Mouse (Mus musculus): ENCODE results near the gene Aqp2.

Aqp2 gene

DNA sequence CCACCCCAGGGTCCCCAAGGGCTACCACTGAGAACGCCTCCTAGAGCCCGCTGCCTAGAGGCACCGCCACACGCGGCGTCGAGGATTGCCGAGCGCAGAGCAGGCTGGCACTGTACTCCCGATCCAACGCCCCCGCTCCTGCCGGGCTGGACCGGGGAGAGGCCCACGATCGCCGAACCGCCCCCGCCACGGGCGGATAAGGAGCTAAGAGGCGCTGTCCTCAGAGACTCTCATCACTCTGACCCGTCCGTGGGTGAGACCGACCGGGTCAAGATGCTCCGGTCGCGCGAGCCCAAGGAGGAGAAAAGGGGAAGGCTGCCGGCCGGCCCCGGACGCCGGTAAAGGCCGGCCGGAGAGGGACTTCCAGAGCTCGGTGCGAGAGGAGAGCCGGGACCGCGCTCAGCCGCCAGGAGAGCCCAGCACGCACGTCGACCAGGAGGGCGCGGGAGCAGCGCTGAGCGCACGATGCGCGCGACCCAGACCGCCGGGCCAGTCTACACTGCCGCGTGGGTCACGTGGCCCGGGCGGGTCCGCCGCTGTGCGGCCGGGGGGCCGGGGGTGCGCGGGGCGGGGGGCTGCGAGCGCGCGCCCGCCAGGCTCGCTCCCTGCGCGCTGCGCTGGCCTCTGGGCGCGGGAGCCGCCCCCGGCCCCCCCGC, 11.7 kb downstream of the Aqp2 start, which contains the start of gene Aqp5:
Aqp5 (plus strand) TSS at position 354 of the 656 bp plus-strand sequence.
- no peak for DNase-seq (ENCODE audit: low read depth)

DNA sequence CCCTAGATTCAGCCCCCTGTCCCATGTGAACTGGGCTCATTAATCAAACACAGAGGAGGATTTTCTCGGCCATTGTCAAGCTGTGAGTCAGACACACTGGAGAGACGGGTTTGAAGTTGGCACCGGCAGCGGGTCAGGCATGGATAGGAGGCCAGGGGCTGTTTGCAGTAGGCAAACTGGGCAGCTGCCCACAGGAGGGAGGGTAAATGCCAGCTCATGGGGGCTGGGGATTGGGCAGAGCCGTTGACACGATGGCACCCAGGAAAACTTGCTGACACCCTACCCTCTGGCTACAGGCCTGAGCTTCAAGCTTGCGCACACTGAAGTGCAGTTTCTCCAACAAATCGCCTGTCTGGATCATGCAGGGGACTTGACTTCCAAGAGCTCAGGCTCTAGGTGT, 13.3 kb downstream of the Aqp2 start:
- DNase-seq (ENCODE audit: low read depth) = no peak

- no peak for DNase-seq (ENCODE audit: low read depth)
These were observed 14.0 kb downstream of the Aqp2 start for GRCm38 (mm10) chr15:99592877-99593276.

DNA sequence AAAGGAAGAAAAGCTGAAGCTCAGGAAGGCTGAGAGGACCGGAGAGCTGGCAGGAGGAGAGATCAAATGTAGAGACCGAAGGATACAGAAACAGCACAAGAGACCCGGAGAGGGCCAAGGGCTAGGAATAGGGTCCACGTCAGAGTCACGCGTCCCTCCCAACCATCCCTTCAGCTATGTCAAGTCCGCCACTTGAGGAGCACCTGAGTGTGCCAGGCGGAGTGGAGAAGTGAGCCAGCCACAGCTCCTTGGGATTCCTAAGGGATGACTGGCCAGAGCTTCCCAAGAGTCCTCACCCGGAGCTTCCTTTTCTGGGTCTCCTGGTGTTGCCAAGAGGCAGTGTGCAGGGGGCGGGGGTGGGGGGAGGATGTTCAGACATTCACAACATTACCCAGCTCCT, 16.1 kb downstream of the Aqp2 start:
- no peak for DNase-seq (ENCODE audit: low read depth)

GRCm38 (mm10) chr15:99596056-99596687, 17.3 kb downstream of the Aqp2 start:
- DNase-seq (ENCODE audit: low read depth) = peak; percentile 90

DNA sequence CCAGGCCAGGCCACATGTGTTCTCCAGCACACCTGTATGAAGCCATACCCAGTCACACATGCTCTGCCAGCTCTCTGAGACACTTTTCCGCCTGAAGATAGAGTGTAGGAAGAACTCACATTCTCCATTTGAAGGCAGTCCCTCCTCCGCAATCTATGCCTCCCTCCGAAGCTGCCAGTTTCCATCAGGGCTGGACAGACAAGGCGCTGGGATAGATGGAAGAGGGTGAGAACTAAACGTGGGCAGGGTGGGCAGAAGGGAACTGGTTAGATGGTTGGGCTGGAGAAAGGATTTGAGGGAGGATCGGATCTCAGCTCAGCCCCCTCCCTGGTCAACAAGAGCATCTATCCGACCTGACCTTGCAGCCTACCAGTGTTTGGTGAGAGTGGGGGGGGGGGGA, 18.0 kb downstream of the Aqp2 start:
- no peak for DNase-seq (ENCODE audit: low read depth)

GRCm38 (mm10) chr15:99597596-99597995, 18.7 kb downstream of the Aqp2 start:
- no peak for DNase-seq (ENCODE audit: low read depth)

DNA sequence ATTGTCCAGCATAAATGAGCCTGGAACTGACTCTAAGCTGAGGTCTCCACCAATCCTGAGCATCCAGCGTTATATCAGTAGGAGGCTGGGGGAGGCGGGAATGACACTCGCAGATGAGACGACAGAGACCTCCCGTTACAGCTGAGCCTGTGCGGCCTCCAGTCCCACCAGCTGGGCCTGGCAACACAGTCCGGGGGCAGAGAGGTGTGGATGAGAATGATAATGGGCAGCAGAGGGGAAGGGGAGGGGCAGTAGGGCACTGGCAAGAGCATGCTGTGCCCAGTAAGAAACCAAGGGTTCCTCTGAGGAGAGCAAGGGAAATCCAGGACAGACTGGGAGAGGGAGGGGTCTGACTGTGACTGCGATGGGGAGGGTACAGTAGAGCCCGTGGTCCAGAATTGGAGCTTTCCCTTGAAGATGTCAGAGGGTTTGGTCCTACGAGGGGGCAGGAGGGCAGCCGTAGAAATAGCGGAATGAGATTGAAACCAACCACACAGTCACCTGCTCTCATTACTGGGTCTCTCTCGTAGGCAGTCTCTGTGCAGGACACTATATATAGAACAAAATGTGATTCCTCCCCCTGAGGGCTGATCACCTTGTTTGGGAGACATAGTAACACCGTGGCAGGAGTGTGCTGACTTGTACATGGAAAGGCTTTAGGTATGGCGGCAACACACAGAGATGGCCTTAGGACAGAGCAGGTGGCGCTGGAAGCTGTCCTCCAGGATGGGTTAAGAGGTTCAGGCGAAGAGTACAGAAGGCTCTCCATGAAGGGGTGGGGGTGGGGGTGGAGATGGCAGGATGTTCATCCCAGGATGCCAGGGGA, 20.6 kb downstream of the Aqp2 start:
- DNase-seq (ENCODE audit: low read depth) = no peak

- DNase-seq (ENCODE audit: low read depth) = no peak
These were observed 22.3 kb downstream of the Aqp2 start, which contains the start of gene Aqp6 for GRCm38 (mm10) chr15:99600986-99601822. Gene Aqp6 (plus strand): TSS chr15:99601400.

GRCm38 (mm10) chr15:99601823-99602120, 22.9 kb downstream of the Aqp2 start:
- DNase-seq (ENCODE audit: low read depth) = no peak

DNA sequence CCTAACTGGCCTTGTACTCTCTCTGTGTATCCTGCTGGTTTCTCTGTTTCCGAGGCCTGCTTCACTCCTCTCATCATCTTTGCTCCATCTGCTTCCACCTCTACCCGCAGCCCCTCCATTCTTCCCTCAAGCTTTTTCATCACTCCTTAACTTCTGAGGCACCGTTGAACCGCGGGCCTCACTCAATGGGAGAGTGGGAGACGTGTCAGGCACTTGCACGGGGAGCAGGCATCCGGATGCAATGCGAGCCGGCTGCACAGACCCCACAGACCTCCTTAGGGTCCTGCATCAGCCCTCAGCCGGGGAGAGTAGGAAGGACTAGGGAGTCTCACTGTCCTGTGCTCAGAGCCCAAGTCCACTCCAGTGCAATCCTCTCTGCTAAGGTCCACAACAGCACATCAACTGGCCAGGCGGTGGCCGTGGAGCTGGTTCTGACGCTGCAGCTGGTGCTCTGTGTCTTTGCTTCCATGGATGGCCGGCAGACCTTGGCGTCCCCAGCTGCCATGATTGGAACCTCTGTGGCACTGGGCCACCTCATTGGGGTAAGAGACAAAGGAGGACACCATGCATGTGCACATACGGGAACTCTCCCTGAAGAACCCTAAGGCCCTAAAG, 23.5 kb downstream of the Aqp2 start:
- no peak for DNase-seq (ENCODE audit: low read depth)

DNA sequence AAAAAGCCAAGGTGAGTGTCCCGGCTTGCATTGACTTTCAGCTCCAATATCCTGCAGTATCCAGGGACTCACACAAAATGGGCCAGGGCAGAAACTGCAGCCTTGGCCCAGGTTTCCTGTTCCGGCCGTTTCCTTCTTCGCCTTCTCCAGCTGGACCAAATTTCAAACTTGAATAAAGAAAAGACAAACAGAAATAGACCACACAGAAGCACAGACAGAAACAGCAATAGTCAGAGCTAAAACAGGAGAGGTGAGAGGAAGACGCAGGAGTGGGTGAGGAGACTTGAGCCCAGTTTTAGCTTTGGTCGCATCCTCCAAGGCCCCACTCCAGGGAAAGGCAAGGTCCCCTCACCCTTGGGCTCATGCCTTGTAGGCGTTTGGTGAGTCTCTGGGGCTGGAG, 24.4 kb downstream of the Aqp2 start:
- DNase-seq (ENCODE audit: low read depth) = no peak

- no peak for DNase-seq (ENCODE audit: low read depth)
These were observed 26.7 kb downstream of the Aqp2 start for GRCm38 (mm10) chr15:99605595-99605994.

DNA sequence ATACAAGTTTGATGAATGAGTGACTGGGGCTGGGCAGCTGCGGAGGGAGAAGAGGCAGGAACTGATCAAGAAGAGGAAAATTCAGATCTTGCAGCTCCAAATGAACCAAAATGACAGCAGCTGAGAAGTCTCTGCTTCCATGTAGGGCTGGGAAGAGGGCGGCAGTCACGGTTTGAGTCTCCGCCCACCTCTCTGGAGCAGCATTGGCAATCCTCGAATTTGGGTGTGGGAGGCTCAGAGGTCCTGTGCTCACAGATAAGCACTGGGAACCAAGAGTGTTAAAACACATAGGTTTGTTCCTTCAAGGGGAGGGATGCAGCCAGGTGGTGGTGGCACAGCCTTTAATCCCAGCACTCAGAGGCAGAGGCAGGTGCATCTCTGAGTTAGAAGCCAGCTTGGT, 27.7 kb downstream of the Aqp2 start:
- no peak for DNase-seq (ENCODE audit: low read depth)

DNA sequence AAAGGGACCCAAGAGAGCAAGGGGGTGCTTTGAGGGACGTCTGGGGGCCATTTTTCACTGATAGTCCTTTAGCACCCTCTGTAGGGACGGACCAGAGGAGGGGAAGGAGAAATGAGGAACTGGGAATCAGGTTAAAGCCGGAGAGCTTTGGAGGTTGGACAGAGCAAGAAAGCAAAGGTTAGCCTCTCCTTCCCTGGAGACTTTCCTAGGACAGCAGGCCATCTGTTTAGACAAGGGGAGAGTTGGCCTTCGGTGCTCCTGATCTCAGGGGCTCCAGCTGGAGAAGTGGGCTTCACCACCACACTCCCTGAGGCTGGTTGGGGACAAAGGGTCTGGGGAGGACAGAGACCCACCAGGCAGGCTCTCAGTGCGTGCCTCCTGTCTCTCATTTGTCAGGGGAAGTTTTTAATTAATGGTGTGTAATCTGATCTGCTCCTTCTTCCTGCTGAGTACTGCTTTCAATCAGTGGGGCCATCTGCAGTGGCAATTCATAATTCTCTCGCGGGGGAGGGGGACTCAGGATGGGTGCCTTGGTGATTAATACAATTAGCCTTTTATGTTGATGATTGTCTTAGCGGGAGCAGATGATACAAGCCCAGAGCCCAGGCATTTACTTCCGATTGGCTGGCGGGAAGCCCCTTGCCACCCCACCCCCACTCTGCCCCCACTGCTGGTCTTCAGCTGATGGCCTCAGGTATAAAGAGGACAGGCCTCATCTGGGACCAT, 28.7 kb downstream of the Aqp2 start:
- DNase-seq (ENCODE audit: low read depth) = no peak

GRCm38 (mm10) chr15:99608382-99609125, 29.7 kb downstream of the Aqp2 start:
- no peak for DNase-seq (ENCODE audit: low read depth)

GRCm38 (mm10) chr15:99611563-99611962, 32.7 kb downstream of the Aqp2 start:
- DNase-seq (ENCODE audit: low read depth) = no peak

GRCm38 (mm10) chr15:99614273-99614672, 35.4 kb downstream of the Aqp2 start:
- DNase-seq (ENCODE audit: low read depth) = no peak

DNA sequence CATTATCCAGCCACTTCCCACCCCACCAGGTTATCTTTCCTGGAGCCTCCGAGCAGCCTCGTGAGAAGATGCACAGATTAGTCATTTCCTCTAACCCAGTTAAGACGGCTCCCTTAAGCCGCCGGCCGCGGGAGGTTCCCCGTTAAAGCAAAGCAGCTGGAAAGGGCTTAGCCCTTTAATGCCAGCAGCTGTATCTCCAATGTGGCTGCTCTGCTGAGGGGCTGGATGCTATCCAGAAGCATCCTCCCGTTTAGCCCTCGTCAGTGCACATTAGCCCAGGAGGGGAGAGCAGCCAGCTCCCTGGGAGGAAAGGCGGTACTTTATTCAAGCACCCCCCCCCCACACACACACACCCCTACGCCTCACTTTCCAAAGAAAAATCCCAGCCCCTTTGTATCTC, 35.9 kb downstream of the Aqp2 start:
- DNase-seq (ENCODE audit: low read depth) = peak; percentile 33

DNA sequence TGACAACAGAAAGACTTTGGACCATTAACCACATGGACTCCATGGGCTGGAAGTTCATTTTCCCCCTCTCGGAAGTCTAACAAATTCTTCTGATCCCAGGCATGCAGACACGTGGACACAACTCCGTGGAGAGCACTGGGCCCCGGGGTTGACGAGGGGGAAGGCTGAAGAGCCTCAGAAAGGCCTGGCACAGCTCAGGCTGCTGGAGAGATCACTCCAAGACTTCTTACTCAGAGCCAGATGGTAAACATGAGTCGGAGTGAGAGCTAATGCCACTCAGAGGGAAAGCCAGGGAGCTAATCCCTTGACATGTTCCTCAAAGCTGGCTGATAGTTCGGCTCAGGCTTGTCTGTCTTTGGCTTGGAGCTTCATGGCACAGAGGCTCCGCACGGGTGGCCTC, 36.4 kb downstream of the Aqp2 start:
- DNase-seq (ENCODE audit: low read depth) = no peak
